Mouse (Mus musculus) bone marrow macrophage, adult 2 months (primary cell): Measurements from ENCODE around the gene Taar7d.

Source experiments
- CTCF ChIP-seq: IDR thresholded peaks from 2 replicates; pipeline ENCODE4 v1.5.1; 2012; ENCODE audit warnings: low read depth, mild to moderate bottlenecking, low read length, moderate library complexity
- POLR2A ChIP-seq: IDR thresholded peaks from 2 replicates; pipeline ENCODE4 v1.6.1; 2012; ENCODE audit warnings: mild to moderate bottlenecking, low read depth, low read length, borderline replicate concordance

GRCm38 (mm10) chr10:24049210-24049609, 22.2 kb downstream of the Taar7d start, which contains the start of gene Taar7f:
- no peak for TF ChIP-seq POLR2A
- no peak for TF ChIP-seq CTCF
